Mouse (Mus musculus): ENCODE measurements at regions not wholly inside any gene's neighbourhood (a gene's known extent, or its start where the extent isn't known, plus 50 kb on each side); places are given as distances from the start of the nearest gene placed in this dataset.

DNA sequence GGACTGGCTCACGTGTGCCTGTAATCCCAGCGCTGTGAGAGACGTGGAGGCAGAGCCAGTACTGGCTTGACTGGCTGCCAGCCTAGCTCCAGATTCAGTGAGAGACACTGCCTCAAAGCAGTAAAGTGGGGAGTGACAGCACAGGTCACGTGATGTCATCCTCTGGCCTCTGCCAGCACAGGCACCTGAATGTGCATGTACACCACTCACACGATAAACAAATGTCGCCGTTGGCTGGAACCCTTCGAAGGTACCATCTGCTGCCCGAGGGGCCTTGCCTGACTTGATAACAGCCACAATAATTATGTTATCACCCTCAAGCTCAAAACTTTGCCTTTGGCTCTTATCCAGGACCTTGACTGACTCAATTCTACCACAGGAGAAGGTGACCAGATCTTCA is 132.4 kb upstream of the Rpl38 start:
- no peak for TF ChIP-seq CTCF (IDR thresholded peaks at IDR 0.05; ENCODE audit: extremely low read depth, insufficient read depth, low read length)
- no peak for TF ChIP-seq POLR2A (IDR thresholded peaks at IDR 0.05; ENCODE audit: extremely low read depth, insufficient read depth, low read length)
